Mouse (Mus musculus): ENCODE results near the gene Dmc1. TPM values are rescaled to one million over a fixed set of nuclear protein-coding genes. Genes with fewer than 3 reads are reported as not detected.

Dmc1 gene
- polyA plus RNA-seq, 1 experiment from 2014 or later, result 1.4 TPM

DNA sequence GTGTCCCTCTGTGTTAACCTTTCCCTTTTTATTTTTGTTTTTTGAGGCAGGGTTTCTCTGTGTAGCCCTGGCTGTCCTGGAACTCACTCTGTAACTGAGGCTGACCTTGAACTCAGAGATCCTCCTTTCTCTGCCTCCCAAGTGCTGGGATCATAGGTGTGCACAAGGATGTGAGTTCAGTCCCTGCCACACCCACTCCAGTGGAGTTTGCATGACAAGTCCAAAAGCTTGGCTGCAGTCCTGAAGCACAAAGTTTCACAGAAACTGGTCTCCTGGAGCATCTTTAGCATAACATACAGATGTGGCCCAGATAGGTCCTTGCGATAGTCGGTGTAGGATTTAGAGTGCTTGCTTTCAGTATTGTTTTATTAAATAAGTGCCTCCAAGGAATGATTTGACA, 4.3 kb upstream of the Dmc1 start:
- peaks cover 5% of the 10 kb centered on the region; the same call in 1 of the 2 replicates for H3K27me3 ChIP-seq
- no peak overlapping the region for H3K9ac ChIP-seq

DNA sequence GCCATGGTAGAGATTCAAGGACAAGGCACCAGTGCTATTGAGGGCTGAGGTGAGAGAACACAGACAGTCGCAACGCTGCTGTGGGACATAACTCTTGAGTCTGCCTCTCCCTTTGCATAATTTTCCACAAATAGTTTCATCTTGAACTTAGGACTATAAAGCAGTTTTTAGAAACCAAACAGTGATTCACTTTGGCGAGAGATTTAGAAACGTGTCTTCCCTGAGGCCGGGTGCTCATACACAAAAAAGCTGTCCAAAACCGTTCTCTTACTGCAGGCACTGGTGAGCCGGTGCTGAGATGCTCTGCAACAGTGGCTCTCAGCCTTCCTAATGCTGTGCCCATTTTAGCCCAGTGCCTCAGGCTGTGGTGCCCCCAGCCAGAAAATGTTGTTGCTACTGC, 3.3 kb upstream of the Dmc1 start:
- ATAC-seq, result no peak
- H3K36me3 ChIP-seq (ENCODE audit: poor library complexity, severe bottlenecking), result peaks cover 22% of the 10 kb centered on the region
- no peaks in the 10 kb centered on the region for H3K9me3 ChIP-seq (replicated peaks)
- H3K4me1 ChIP-seq, result peaks cover 10% of the 10 kb centered on the region; the same call in 1 of the 2 replicates
- peaks cover 6% of the 10 kb centered on the region; the same call in 1 of the 2 replicates for H3K27me3 ChIP-seq
- H3K4me3 ChIP-seq, result no peak overlapping the region
- H3K27ac ChIP-seq, result no peak overlapping the region
- H3K9ac ChIP-seq, result no peak overlapping the region
- WGBS, result 81% methylated on average over 7 of the region's 7 CpGs
- H3K4me2 ChIP-seq, result no peak overlapping the region

More for the DNA sequence above, 4.3 kb upstream of the Dmc1 start:
- ATAC-seq, result no peak
- Histone ChIP-seq H3K36me3 (ENCODE audit: poor library complexity, severe bottlenecking) (peaks cover 30% of the 10 kb centered on the region), H3K27ac (no peak overlapping the region), H3K4me2 (no peak overlapping the region), H3K4me3 (no peak overlapping the region), H3K9me3 (replicated peaks) (no peaks in the 10 kb centered on the region), H3K4me1 (peaks cover 10% of the 10 kb centered on the region; the same call in 1 of the 2 replicates)
- WGBS, result 96% methylated on average over 2 of the region's 2 CpGs

DNA sequence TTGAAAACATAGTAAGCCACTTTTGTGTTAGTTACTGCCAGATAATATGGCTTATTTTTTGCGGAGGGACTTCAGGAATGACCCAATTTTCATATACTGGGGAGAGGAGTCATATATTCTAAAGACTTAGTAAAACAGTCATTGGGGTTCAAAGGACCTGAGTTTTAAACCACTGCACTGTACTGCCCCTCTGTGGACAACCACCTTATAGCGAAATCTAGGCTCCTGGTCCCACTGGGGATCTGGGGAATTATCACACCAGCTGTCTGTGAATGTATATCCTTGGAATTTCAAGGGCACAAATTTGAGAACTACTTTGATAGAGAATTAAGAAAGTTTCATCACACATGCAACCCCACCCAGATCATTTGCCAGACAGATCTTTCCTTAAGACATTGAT, 2.8 kb upstream of the Dmc1 start:
- no peak overlapping the region for H3K27ac ChIP-seq
- H3K4me2 ChIP-seq, result no peak overlapping the region
- H3K27me3 ChIP-seq, result peaks cover 9% of the 10 kb centered on the region; the same call in 1 of the 2 replicates
- peaks cover 18% of the 10 kb centered on the region for H3K36me3 ChIP-seq (ENCODE audit: poor library complexity, severe bottlenecking)
- H3K4me1 ChIP-seq, result peaks cover 10% of the 10 kb centered on the region; the same call in 1 of the 2 replicates
- H3K9ac ChIP-seq, result no peak overlapping the region
- no peaks in the 10 kb centered on the region for H3K9me3 ChIP-seq (replicated peaks)
- 51% methylated on average over 2 of the region's 2 CpGs for WGBS
- no peak overlapping the region for H3K4me3 ChIP-seq
- ATAC-seq, result no peak

DNA sequence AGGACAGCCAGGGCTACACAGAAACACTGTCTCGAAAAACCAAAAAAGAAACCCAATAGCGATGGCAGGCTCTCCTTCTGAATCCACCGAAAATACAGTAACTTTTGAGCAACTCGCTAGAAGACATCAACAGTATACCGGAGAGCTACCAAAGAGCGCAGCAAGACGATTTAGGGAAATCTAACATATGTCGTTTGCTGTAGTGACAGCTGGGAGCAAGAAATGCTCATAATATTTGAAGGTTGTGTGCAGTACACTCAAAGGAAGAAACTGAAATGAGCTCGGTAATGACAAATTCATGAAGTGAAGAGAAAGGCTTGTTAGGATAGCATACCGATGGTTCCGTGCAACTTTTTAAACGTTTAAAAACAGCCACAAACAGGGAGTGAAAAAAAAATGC, 1.3 kb upstream of the Dmc1 start:
- WGBS, result 90% methylated on average over 12 of the region's 12 CpGs
- peaks cover 10% of the 10 kb centered on the region; the same call in 1 of the 2 replicates for H3K4me1 ChIP-seq
- H3K4me2 ChIP-seq, result no peak overlapping the region
- H3K27ac ChIP-seq, result no peak overlapping the region
- H3K27me3 ChIP-seq, result peaks cover 9% of the 10 kb centered on the region; the same call in 1 of the 2 replicates
- no peak overlapping the region for H3K9ac ChIP-seq
- H3K4me3 ChIP-seq, result no peak overlapping the region
- peaks cover 10% of the 10 kb centered on the region for H3K36me3 ChIP-seq (ENCODE audit: poor library complexity, severe bottlenecking)
- no peak for ATAC-seq
- H3K9me3 ChIP-seq (replicated peaks), result no peaks in the 10 kb centered on the region

DNA sequence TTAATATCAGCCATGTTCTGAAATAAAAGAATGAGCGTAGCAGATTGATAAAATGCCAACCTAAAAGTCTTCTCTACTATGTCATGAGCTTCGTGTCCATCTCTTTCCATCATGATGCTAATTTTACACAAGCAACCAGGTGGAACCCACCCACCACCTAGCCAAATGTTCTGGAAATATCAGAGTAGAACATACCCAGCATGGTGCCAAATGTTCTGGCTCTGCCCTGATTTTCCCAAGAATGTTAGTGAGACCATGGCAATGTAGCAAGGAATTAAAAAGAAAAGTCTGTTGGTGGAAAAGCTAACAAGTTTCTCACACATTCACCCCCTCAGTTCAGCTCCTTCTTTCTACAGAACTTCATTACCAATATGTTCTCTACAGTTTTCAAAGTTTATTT, 4.7 kb downstream of the Dmc1 start:
- Histone ChIP-seq H3K4me3 (no peak overlapping the region), H3K27ac (no peak overlapping the region), H3K9ac (no peak overlapping the region), H3K27me3 (peaks cover 7% of the 10 kb centered on the region; the same call in 1 of the 2 replicates), H3K36me3 (ENCODE audit: poor library complexity, severe bottlenecking) (no peaks in the 10 kb centered on the region), H3K9me3 (replicated peaks) (no peaks in the 10 kb centered on the region), H3K4me2 (no peak overlapping the region), H3K4me1 (peaks cover 10% of the 10 kb centered on the region; the same call in 1 of the 2 replicates)
- no peak for ATAC-seq
- 83% methylated on average over 2 of the region's 2 CpGs for WGBS

DNA sequence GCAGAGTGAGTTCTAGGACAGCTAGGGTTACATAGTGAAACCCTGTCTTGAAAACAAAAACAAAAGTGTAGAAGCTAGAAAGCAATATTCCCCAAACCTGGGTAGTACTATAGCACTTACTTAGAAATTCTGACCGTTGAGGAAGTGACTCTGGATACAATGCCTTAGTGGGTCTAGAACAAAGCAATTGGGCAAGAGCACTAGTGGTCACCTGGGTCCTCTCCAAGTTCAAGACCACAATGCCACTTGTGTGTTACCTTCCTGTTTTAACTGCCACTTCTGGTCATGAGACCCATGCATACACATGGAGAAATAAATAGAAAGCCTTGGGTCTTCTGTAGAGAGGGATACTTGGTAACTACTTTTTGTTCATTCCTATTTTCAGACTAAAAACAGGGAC, 6.2 kb downstream of the Dmc1 start:
- Histone ChIP-seq H3K36me3 (ENCODE audit: poor library complexity, severe bottlenecking) (no peaks in the 10 kb centered on the region), H3K27me3 (peaks cover 3% of the 10 kb centered on the region; the same call in 1 of the 2 replicates), H3K9ac (no peak overlapping the region), H3K4me3 (no peak overlapping the region), H3K27ac (no peak overlapping the region), H3K4me2 (no peak overlapping the region), H3K9me3 (replicated peaks) (no peaks in the 10 kb centered on the region), H3K4me1 (no peaks in the 10 kb centered on the region)
- 90% methylated on average over 1 of the region's 1 CpGs for WGBS
- no peak for ATAC-seq

DNA sequence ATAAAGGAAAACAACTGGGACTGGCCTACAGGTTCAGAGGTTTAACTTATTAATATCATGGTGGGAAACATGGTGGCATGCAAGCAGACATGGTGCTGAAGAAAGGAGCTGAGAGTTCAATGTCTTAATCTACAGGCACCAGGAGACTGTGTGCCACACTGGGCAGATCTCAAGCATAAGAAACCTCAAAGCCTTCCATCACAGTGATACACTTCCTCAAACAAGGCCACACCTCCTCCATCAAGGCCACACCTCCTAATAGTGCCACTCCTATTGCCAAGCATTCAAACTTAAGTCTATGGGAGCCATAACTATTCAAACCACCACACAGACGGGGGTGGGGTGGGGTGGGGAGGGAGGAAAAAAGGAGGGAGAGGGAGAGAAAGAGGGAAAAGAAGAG, 23.3 kb downstream of the Dmc1 start:
- H3K36me3 ChIP-seq (ENCODE audit: poor library complexity, severe bottlenecking), result no peaks in the 10 kb centered on the region
- no peak overlapping the region for H3K4me3 ChIP-seq
- H3K27me3 ChIP-seq, result no peaks in the 10 kb centered on the region
- no peaks in the 10 kb centered on the region for H3K4me1 ChIP-seq
- no peak overlapping the region for H3K9ac ChIP-seq
- no peak for ATAC-seq
- H3K4me2 ChIP-seq, result no peak overlapping the region
- no peak overlapping the region for H3K27ac ChIP-seq
- no peaks in the 10 kb centered on the region for H3K9me3 ChIP-seq (replicated peaks)
- 56% methylated on average over 1 of the region's 1 CpGs for WGBS

DNA sequence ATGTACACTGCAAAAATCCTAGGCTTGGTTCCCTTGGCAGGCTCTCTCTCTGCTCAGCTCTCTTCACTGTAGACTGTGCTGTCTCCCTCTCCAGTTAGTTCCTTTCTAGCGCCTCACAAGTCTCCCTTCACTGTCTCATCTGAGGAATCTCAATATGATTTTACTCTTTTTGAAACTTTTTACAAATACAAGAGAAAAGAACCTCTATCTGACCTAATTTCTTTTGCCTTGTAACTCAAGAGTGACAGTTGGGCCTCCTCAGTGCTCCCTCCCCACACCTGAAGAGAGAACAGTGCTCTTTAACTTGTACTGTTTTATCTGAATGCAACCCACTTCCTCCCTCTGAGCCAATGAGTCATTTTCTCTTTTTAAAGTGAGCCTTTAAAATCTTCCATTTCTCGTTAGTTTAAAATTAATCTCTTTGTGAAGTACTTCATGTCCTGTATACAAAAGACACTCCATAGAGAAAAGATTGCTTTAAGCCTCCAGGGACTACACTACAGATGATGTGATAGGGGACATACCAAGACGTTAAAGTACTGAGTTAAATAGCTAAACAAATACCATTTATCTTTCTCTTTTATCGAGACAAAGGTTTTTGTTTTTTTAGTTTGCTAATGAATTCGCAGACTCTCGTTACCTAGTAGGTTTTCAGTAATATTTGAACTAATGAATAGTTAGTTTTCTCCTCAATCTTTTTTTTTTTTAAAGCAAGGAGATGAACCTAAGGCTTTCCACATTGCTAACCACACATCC, 27.1 kb downstream of the Dmc1 start:
- no peak for ATAC-seq
- Histone ChIP-seq H3K27me3 (no peaks in the 10 kb centered on the region), H3K4me3 (no peak overlapping the region), H3K4me1 (no peaks in the 10 kb centered on the region), H3K27ac (no peak overlapping the region), H3K4me2 (no peak overlapping the region), H3K9ac (no peak overlapping the region), H3K9me3 (replicated peaks) (no peaks in the 10 kb centered on the region), H3K36me3 (ENCODE audit: poor library complexity, severe bottlenecking) (no peaks in the 10 kb centered on the region)
- 47% methylated on average over 6 of the region's 6 CpGs for WGBS

DNA sequence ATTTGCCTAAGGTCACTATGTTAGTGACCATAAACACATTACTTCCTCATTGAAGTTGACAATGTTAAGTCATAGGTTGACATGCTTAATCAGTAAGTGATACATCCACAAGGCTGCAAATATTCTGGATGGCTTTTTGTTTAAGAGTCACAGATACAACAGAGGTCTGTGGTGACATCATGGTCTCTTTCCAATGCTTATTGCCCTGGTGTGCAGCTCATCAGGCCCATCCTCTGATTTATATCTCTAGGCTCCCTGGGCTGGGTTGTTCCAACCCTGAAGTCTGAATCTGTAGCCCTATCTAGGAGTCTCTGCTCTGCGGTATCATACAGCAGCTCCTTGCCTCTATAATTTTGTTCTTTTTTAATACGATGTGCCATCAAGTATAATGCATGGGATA, 28.0 kb downstream of the Dmc1 start:
- no peak overlapping the region for H3K27ac ChIP-seq
- H3K27me3 ChIP-seq, result no peaks in the 10 kb centered on the region
- no peaks in the 10 kb centered on the region for H3K4me1 ChIP-seq
- no peaks in the 10 kb centered on the region for H3K36me3 ChIP-seq (ENCODE audit: poor library complexity, severe bottlenecking)
- H3K9ac ChIP-seq, result no peak overlapping the region
- 97% methylated on average over 2 of the region's 2 CpGs for WGBS
- H3K4me2 ChIP-seq, result no peak overlapping the region
- no peak for ATAC-seq
- H3K9me3 ChIP-seq (replicated peaks), result no peaks in the 10 kb centered on the region
- H3K4me3 ChIP-seq, result no peak overlapping the region

DNA sequence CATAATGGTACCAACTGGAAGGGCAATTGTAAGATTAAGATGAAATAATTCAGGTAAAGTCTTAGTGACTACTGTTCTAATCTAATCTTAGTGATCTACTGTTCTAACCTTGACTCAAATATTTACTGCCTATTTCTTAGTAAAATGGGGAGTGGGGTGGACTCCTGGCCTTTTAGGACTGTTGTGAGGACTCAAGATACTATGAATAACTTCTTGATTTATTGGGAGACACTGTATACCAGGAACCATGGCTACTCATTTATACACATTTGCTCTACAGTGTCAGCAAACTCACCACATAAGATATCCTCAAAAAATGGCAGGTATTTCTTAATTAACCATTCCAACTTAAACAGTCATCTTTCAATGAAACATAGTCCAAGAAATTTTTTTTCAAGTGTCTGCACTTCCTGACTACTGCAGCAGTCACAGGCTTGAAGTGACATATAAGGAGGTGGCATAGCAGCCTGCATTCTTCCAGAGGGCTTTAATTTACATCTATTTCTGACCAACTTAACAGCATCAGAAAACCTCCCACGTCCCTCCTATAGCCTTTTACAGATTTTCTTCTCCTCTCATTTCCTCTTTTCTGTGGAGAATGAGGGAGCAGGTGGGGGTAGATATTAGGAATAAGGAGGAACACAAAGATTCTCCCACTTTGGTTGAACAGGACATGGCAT, 29.2 kb downstream of the Dmc1 start:
- no peak overlapping the region for H3K4me3 ChIP-seq
- no peak overlapping the region for H3K4me2 ChIP-seq
- H3K4me1 ChIP-seq, result no peaks in the 10 kb centered on the region
- no peak overlapping the region for H3K27ac ChIP-seq
- H3K9ac ChIP-seq, result no peak overlapping the region
- 55% methylated on average over 1 of the region's 1 CpGs for WGBS
- no peaks in the 10 kb centered on the region for H3K36me3 ChIP-seq (ENCODE audit: poor library complexity, severe bottlenecking)
- H3K9me3 ChIP-seq (replicated peaks), result no peaks in the 10 kb centered on the region
- ATAC-seq, result no peak
- no peaks in the 10 kb centered on the region for H3K27me3 ChIP-seq

DNA sequence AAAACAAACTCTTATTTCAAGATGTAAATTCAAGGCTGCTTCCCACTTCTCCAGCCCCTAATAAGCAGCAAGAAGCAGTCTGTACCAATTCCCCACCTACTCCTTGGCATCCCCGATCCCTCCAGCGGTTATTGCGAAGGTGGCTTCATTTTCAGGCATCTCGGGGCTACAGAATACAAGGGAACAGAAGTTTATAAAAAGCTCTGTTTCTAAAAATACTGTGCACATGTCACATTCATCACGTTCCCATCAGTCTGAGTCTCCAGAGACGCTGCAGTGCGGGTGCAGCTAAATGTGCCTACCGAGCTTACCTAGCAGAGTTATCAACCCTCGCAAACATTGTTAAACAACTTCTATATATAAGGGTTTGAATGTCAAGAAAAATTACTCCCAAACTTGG, 42.5 kb downstream of the Dmc1 start:
- H3K9me3 ChIP-seq (replicated peaks), result no peaks in the 10 kb centered on the region
- 89% methylated on average over 9 of the region's 9 CpGs for WGBS
- ATAC-seq, result no peak

DNA sequence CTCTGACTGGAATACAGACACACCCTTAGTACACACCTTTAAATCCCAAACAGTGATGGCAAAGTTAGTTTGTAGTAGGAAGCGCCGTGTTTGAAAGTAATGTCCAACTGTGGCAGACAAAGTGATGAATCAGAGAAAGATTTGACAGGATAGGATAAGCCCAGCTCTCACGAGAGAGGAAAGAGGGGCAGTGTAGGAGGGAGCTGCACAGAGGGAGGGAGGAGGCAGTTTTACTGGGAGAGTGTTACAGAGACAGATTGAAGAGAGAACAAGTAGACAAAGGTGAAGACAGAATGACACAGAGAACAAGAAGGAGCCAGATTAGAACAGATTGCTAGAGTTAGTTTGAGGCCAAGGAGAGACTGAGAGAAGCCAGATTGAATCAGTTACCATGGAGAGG, 45.3 kb downstream of the Dmc1 start:
- H3K27me3 ChIP-seq, result no peaks in the 10 kb centered on the region
- no peak for ATAC-seq
- no peak overlapping the region for H3K4me3 ChIP-seq
- H3K9me3 ChIP-seq (replicated peaks), result no peaks in the 10 kb centered on the region
- WGBS, result 75% methylated on average over 3 of the region's 3 CpGs
- no peaks in the 10 kb centered on the region for H3K4me1 ChIP-seq
- H3K27ac ChIP-seq, result no peak overlapping the region
- no peaks in the 10 kb centered on the region for H3K36me3 ChIP-seq (ENCODE audit: poor library complexity, severe bottlenecking)
- H3K9ac ChIP-seq, result no peak overlapping the region
- H3K4me2 ChIP-seq, result no peak overlapping the region

More for the DNA sequence above, 42.5 kb downstream of the Dmc1 start:
- Histone ChIP-seq H3K4me1 (no peaks in the 10 kb centered on the region), H3K36me3 (ENCODE audit: poor library complexity, severe bottlenecking) (no peaks in the 10 kb centered on the region), H3K9ac (no peak overlapping the region), H3K4me3 (no peak overlapping the region), H3K27ac (no peak overlapping the region), H3K4me2 (no peak overlapping the region), H3K27me3 (no peaks in the 10 kb centered on the region)

Data from forebrain, embryonic 13.5 days (tissue).